Mouse (Mus musculus) lung, postnatal 0 days (tissue): Measurements from ENCODE around the gene Kcnq1. TPM values are rescaled to one million over a fixed set of nuclear protein-coding genes. Genes with fewer than 3 reads are reported as not detected.

Experiments
- ATAC-seq: fragments of 200-750 bp; cut with Nextera tagmentation; 2 replicates; pipeline ENCODE4 v1.8.0; 2017; ENCODE audit warnings: moderate library complexity
- DNase-seq: peaks from one replicate; pipeline ENCODE4 v3.0.0-alpha.2; 2016; ENCODE audit warnings: low spot score
- H3K27ac ChIP-seq: fragments of 300-500 bp; sonication (generic); 2 replicates; pipeline ENCODE4 v1.5.1; 2014; ENCODE audit warnings: antibody characterized with exemption, mild to moderate bottlenecking, low read length, mixed read lengths
- H3K27me3 ChIP-seq: fragments of 300-500 bp; sonication (generic); replicated peaks from 2 replicates; pipeline ENCODE4 v1.6.1; 2014; ENCODE audit warnings: low read length, mixed read lengths; ENCODE audit not compliant: insufficient read depth
- H3K36me3 ChIP-seq: fragments of 300-500 bp; sonication (generic); 2 replicates; pipeline ENCODE4 v1.6.1; 2014; ENCODE audit warnings: low read length, mixed read lengths; ENCODE audit not compliant: insufficient read depth
- H3K4me1 ChIP-seq: fragments of 300-500 bp; sonication (generic); 2 replicates; pipeline ENCODE4 v1.6.1; 2014; ENCODE audit warnings: antibody characterized with exemption, low read depth, low read length, mixed read lengths; ENCODE audit not compliant: insufficient read depth
- H3K4me2 ChIP-seq: fragments of 300-500 bp; sonication (generic); replicated peaks from 2 replicates; pipeline ENCODE4 v1.6.1; 2014; ENCODE audit warnings: low read depth, mild to moderate bottlenecking, low read length, moderate library complexity, mixed read lengths
- H3K4me3 ChIP-seq: fragments of 300-500 bp; sonication (generic); 2 replicates; pipeline ENCODE4 v1.5.1; 2014; ENCODE audit warnings: low read depth, low read length
- H3K9ac ChIP-seq: fragments of 300-500 bp; sonication (generic); replicated peaks from 2 replicates; pipeline ENCODE4 v1.6.1; 2014; ENCODE audit warnings: low read depth, mild to moderate bottlenecking
- H3K9me3 ChIP-seq: fragments of 300-500 bp; sonication (generic); 2 replicates; pipeline ENCODE4 v1.6.1; 2016; ENCODE audit warnings: low read length, mixed read lengths
- CTCF ChIP-seq: IDR thresholded peaks from 2 replicates; pipeline ENCODE4 v1.5.1; 2016; ENCODE audit warnings: antibody characterized with exemption, mild to moderate bottlenecking
- EP300 ChIP-seq: IDR thresholded peaks from 2 replicates; pipeline ENCODE4 v1.6.1; 2016; ENCODE audit warnings: antibody characterized with exemption, mild to moderate bottlenecking, control low read depth
- WGBS: fragments of 180-500 bp; shearing (Covaris S2); extraction: QIAGEN DNeasy Blood & Tissue Kit; methylation state at CpG from one replicate; pipeline ENCODE4 v1.1.7; 2014; 5-methylcytosine and 5-hydroxymethylcytosine counted together
- polyA plus RNA-seq: library from polyadenylated mRNA; unstranded; fragments of >200 nt; fragmentation: Nextera tagmentation; extraction: Ambion mirVana; gene quantifications from 2 replicates; pipeline ENCODE4 v1.2.1, GENCODE M21; 2015

Gene Kcnq1
- polyA plus RNA-seq, 1 experiment from 2014 or later: 11.8 TPM

DNA sequence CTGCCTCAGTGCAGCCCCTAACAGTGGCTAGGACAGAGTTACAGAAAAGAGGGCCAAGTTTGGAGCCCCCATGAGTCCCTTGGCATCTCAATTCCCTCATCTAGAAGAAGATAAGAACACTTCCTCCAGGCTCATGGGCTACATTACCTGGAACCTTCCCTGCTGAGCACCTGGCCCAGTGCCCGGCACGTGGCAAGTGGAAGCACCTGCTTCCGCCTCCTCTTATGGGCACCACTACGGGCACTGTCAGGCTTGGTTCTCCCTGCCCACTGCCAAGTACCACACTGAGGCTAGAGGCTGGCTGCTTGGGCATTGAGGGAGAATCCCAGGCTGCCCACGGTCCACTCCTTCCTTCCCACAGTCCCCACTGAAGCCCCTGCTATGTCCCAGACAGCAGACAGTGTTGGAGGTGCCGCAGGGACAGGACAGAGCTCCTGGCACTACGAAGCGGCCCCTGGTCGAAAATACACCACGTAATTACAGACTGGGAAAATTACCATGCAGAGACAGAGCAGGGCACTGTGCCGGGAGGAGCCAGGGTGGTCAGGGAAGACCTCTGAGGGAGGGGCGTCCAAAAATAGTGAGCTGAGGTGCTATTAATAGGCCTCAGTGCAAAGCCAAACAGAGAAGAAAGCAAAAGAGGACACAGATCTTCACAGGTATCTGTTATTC lies 284.3 kb downstream of the Kcnq1 start:
- Histone ChIP-seq H3K27ac (no peak overlapping the region), H3K4me1 (peaks cover 9% of the 10 kb centered on the region; the same call in 1 of the 2 replicates), H3K27me3 (no peaks in the 10 kb centered on the region), H3K4me2 (no peak overlapping the region), H3K9me3 (no peaks in the 10 kb centered on the region), H3K4me3 (no peak overlapping the region), H3K9ac (no peak overlapping the region), H3K36me3 (no peaks in the 10 kb centered on the region)
- no peak for TF ChIP-seq EP300
- TF ChIP-seq CTCF: no peak
- peak; percentile 54 for ATAC-seq
- WGBS: 65% methylated on average over 12 of the region's 12 CpGs
- peak; percentile 60 for DNase-seq

DNA sequence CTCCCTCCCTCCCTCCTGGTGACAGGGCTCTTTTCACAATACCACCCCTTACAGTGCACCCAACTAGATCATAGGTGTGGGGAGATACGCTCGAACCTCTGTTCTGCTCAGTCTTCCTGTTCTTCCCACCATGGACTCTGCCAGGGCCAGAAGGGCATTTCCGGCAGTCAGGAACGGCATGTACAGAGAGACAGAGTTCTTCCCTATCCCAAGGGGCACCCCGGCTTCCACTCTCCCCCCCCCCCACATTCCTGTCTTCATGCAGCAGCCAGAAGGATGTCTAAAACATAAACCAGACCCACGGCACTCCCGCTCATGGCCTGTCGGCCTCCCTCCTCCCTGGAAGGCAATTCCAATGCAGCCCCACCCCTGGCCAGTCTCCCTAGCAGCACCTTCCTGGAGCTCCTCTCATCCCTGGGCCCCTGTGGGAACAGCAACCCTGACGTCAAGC lies 289.0 kb downstream of the Kcnq1 start:
- 49% methylated on average over 9 of the region's 9 CpGs for WGBS
- ATAC-seq: peak; percentile 85
- H3K27me3 ChIP-seq: no peaks in the 10 kb centered on the region
- no peak overlapping the region for H3K4me3 ChIP-seq
- peak; percentile 49 for DNase-seq
- H3K27ac ChIP-seq: no peak overlapping the region
- TF ChIP-seq EP300 (peak; percentile 40), CTCF (no peak)
- no peaks in the 10 kb centered on the region for H3K4me1 ChIP-seq
- no peaks in the 10 kb centered on the region for H3K36me3 ChIP-seq
- no peak overlapping the region for H3K9ac ChIP-seq
- no peaks in the 10 kb centered on the region for H3K9me3 ChIP-seq
- H3K4me2 ChIP-seq: no peak overlapping the region

DNA sequence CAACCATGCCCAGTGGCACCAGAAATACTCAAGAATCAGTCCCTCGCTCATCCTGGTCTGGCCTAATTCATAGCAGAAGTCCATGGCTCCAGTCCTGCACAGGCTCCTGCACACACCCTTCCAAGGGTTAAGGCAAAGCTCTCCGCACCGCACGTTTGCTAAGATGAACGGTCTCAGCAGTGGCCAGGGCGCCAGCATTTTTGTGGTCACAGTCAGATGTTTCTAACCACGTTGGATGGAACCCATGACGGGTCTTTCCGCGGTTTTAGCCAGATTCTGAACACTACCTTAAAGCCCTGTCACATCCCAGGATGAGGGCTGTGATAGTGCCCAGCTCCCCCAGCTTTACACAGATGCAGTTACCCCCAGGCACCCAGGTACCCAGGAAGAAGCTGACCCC lies 293.6 kb downstream of the Kcnq1 start:
- ATAC-seq: no peak
- Histone ChIP-seq H3K9me3 (no peaks in the 10 kb centered on the region), H3K4me1 (no peaks in the 10 kb centered on the region), H3K4me3 (no peak overlapping the region), H3K36me3 (no peaks in the 10 kb centered on the region), H3K4me2 (no peak overlapping the region), H3K27me3 (no peaks in the 10 kb centered on the region), H3K27ac (no peak overlapping the region), H3K9ac (no peak overlapping the region)
- TF ChIP-seq EP300 (no peak), CTCF (no peak)
- DNase-seq: no peak
- WGBS: 79% methylated on average over 10 of the region's 10 CpGs

DNA sequence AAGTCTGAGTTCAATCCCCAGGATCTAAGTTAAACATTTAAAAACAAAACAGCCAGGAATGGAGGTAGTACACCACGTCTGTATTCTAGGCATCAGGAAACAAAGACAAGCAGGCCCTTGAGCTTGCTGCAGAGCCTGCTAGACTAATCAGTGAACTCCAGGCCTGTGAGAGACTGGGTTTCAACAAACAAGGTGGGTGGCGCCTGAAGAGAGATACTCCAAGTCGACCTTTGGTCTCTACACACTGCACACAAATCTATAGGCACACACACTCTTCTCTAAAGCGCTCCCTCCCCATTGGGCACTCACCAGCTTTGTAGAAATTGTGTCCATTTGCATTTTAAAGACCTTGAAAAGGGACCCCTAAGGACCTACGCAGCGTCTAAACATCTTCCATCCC lies 294.4 kb downstream of the Kcnq1 start:
- no peaks in the 10 kb centered on the region for H3K9me3 ChIP-seq
- no peak overlapping the region for H3K4me2 ChIP-seq
- H3K27ac ChIP-seq: no peak overlapping the region
- no peaks in the 10 kb centered on the region for H3K36me3 ChIP-seq
- 55% methylated on average over 6 of the region's 6 CpGs for WGBS
- H3K4me1 ChIP-seq: no peaks in the 10 kb centered on the region
- H3K9ac ChIP-seq: no peak overlapping the region
- no peaks in the 10 kb centered on the region for H3K27me3 ChIP-seq
- no peak overlapping the region for H3K4me3 ChIP-seq
- TF ChIP-seq CTCF (no peak), EP300 (no peak)
- ATAC-seq: no peak
- DNase-seq: no peak

DNA sequence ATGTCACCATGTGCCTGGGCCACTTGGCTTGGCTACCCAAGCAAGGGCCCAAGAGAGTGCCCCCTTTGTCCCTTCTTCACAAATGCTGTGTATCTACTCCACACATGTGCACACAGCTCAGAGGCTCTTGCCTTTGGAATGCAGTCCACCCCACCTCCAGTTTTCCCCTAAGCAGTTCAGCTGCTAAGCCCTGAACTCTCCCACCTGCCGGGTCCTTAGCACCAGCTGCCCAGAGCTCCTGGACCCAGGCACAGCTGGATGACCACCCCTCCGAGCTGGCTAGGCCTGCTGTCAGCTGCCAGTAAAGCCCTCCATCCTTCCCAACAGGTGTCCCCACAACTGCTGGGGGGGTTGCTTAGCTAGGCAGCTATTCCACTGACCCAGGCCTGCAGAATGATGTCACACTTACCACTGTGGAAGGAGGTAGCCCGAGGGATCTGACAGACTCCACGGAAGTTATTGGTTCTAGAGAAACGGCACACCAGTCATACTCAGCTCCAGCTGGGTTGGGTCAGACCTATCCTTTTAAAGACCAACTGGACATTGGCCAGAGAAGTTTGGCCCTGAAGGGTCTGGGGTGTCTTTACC lies 295.4 kb downstream of the Kcnq1 start:
- TF ChIP-seq EP300 (no peak), CTCF (no peak)
- no peaks in the 10 kb centered on the region for H3K9me3 ChIP-seq
- no peak overlapping the region for H3K4me2 ChIP-seq
- H3K4me3 ChIP-seq: no peak overlapping the region
- ATAC-seq: peak; percentile 11; the same call in 1 of the 2 replicates
- H3K27me3 ChIP-seq: no peaks in the 10 kb centered on the region
- no peaks in the 10 kb centered on the region for H3K36me3 ChIP-seq
- H3K27ac ChIP-seq: no peak overlapping the region
- peak; percentile 16 for DNase-seq
- H3K4me1 ChIP-seq: no peaks in the 10 kb centered on the region
- 51% methylated on average over 5 of the region's 5 CpGs for WGBS
- H3K9ac ChIP-seq: no peak overlapping the region

DNA sequence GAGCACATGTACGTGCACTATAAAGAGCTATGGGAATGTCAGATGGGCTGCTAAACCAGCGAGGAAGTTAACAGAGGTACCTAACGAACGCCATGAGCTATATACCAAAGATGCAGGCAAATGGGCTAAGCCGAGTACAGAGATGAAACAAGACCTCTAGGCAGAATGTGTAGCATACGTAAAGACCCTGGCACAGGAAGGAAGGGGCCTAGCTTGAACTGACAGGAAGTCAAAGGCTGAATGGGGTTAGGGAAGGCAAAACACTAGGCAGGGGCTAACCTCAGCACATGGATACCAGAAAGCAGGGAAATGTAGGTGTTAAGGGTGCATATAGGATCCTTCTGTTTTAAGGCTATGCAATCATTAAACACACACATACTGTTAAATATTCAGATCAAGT lies 298.1 kb downstream of the Kcnq1 start:
- H3K27ac ChIP-seq: no peak overlapping the region
- peaks cover 9% of the 10 kb centered on the region; the same call in 1 of the 2 replicates for H3K4me1 ChIP-seq
- H3K9ac ChIP-seq: no peak overlapping the region
- H3K9me3 ChIP-seq: no peaks in the 10 kb centered on the region
- no peak overlapping the region for H3K4me2 ChIP-seq
- H3K36me3 ChIP-seq: no peaks in the 10 kb centered on the region
- TF ChIP-seq CTCF (no peak), EP300 (no peak)
- 80% methylated on average over 6 of the region's 6 CpGs for WGBS
- no peak overlapping the region for H3K4me3 ChIP-seq
- no peaks in the 10 kb centered on the region for H3K27me3 ChIP-seq
- ATAC-seq (no peak), DNase-seq (no peak)
